Mouse (Mus musculus): ENCODE measurements at regions not wholly inside any gene's neighbourhood (a gene's known extent, or its start where the extent isn't known, plus 50 kb on each side); places are given as distances from the start of the nearest gene placed in this dataset.

- no peak for DNase-seq (ENCODE audit: low spot score)
Measured at GRCm38 (mm10) chr9:61261739-61262333, 110.3 kb upstream of the Tle3 start.

- DNase-seq (ENCODE audit: low spot score) = no peak
Measured at GRCm38 (mm10) chr9:61263335-61263734, 108.8 kb upstream of the Tle3 start.

- DNase-seq (ENCODE audit: low spot score) = no peak
Measured at GRCm38 (mm10) chr9:61265466-61265865, 106.7 kb upstream of the Tle3 start.

- DNase-seq (ENCODE audit: low spot score) = no peak
Measured at GRCm38 (mm10) chr9:61266992-61267391, 105.2 kb upstream of the Tle3 start.

GRCm38 (mm10) chr9:61267541-61267940 is 104.6 kb upstream of the Tle3 start:
- no peak for DNase-seq (ENCODE audit: low spot score)

GRCm38 (mm10) chr9:61268162-61268561 is 104.0 kb upstream of the Tle3 start:
- DNase-seq (ENCODE audit: low spot score) = no peak

GRCm38 (mm10) chr9:61268681-61269080 is 103.5 kb upstream of the Tle3 start:
- no peak for DNase-seq (ENCODE audit: low spot score)

- DNase-seq (ENCODE audit: low spot score) = no peak
Measured at GRCm38 (mm10) chr9:61269151-61269870, 102.9 kb upstream of the Tle3 start.

GRCm38 (mm10) chr9:61271243-61271642 is 100.9 kb upstream of the Tle3 start:
- DNase-seq (ENCODE audit: low spot score) = no peak

GRCm38 (mm10) chr9:61271769-61272352 is 100.3 kb upstream of the Tle3 start:
- no peak for DNase-seq (ENCODE audit: low spot score)

GRCm38 (mm10) chr9:61274020-61274419 is 98.1 kb upstream of the Tle3 start:
- no peak for DNase-seq (ENCODE audit: low spot score)

- DNase-seq (ENCODE audit: low spot score) = no peak
Measured at GRCm38 (mm10) chr9:61277369-61278215, 94.6 kb upstream of the Tle3 start.

- DNase-seq (ENCODE audit: low spot score) = no peak
Measured at GRCm38 (mm10) chr9:61278216-61278758, 93.9 kb upstream of the Tle3 start.

GRCm38 (mm10) chr9:61279044-61279543 is 93.1 kb upstream of the Tle3 start:
- DNase-seq (ENCODE audit: low spot score) = no peak

GRCm38 (mm10) chr9:61280856-61281582 is 91.1 kb upstream of the Tle3 start:
- no peak for DNase-seq (ENCODE audit: low spot score)

- DNase-seq (ENCODE audit: low spot score) = no peak
Measured at GRCm38 (mm10) chr9:61283311-61283710, 88.9 kb upstream of the Tle3 start.

- DNase-seq (ENCODE audit: low spot score) = peak; percentile 43
Measured at GRCm38 (mm10) chr9:61284201-61285021, 87.8 kb upstream of the Tle3 start.

GRCm38 (mm10) chr9:61286561-61286960 is 85.6 kb upstream of the Tle3 start:
- DNase-seq (ENCODE audit: low spot score) = no peak

GRCm38 (mm10) chr9:61289117-61289516 is 83.0 kb upstream of the Tle3 start:
- DNase-seq (ENCODE audit: low spot score) = no peak

GRCm38 (mm10) chr9:61289713-61290112 is 82.5 kb upstream of the Tle3 start:
- DNase-seq (ENCODE audit: low spot score) = no peak
